In genomic region chr15:91163454-91163853, GRCm38 (mm10) we compare ENCODE assay signal across 32 mouse cellular contexts. TPM values are rescaled to one million over a fixed set of nuclear protein-coding genes. Genes with fewer than 3 reads are reported as not detected.
"Had no signal": no experiment of that assay in that cellular context is flagged by ENCODE, and none has a peak within 500 bp of the region (broad histone marks: within the 10 kb centered on the region; RNA-seq: fewer than 3 reads in every experiment).

No protein-coding gene starts in this region.

- H3K4me1 ChIP-seq: embryonic facial prominence, embryonic 12.5 days; embryonic facial prominence, embryonic 13.5 days; embryonic facial prominence, embryonic 15.5 days; forebrain, embryonic 15.5 days; heart, embryonic 10.5 days had no signal

- H3K27ac ChIP-seq: embryonic facial prominence, embryonic 10.5 days; embryonic facial prominence, embryonic 12.5 days; embryonic facial prominence, embryonic 13.5 days; embryonic facial prominence, embryonic 15.5 days; forebrain, embryonic 10.5 days; forebrain, embryonic 12.5 days; forebrain, embryonic 13.5 days; forebrain, embryonic 15.5 days; gastrocnemius, adult 2 months; heart, adult 2 months; heart, embryonic 10.5 days had no signal

- H3K4me3 ChIP-seq: embryonic facial prominence, embryonic 10.5 days; embryonic facial prominence, embryonic 12.5 days; embryonic facial prominence, embryonic 13.5 days; embryonic facial prominence, embryonic 15.5 days; erythroblast, embryonic 14.5 days; forebrain, embryonic 10.5 days; forebrain, embryonic 12.5 days; forebrain, embryonic 13.5 days; forebrain, embryonic 15.5 days; gastrocnemius, adult 2 months; heart, adult 2 months; heart, embryonic 10.5 days had no signal

- DNase-seq: cerebellum, adult 8-10 months; cerebellum, adult 9-10 months; cerebellum, adult 9-11 months; cerebellum, postnatal 10 days; cerebellum, postnatal 14 days; cerebellum, postnatal 25 days; cerebellum, postnatal 36 days; embryo, embryonic 11 days; forebrain, postnatal 0 days; gastrocnemius, adult 2 months; gastrocnemius, postnatal 10 days; gastrocnemius, postnatal 14 days; gastrocnemius, postnatal 25 days; gastrocnemius, postnatal 36 days; heart, adult 11 months; heart, adult 18-20 months; heart, adult 2 months had no signal

- ATAC-seq: forebrain, embryonic 13.5 days; forebrain, embryonic 14.5 days; forebrain, embryonic 15.5 days; forebrain, embryonic 16.5 days; forebrain, postnatal 0 days had no signal

RNA-seq across cellular contexts. Expression of gene Abcd2, which starts 28.1 kb away (rescaled TPM):
- polyA plus RNA-seq: erythroblast, embryonic 14.5 days had no signal

RNA-seq across cellular contexts. Expression of gene CN725425, which starts 35.8 kb away (rescaled TPM):
- polyA plus RNA-seq: embryonic facial prominence, embryonic 10.5 days; embryonic facial prominence, embryonic 11.5 days; embryonic facial prominence, embryonic 12.5 days; embryonic facial prominence, embryonic 13.5 days; embryonic facial prominence, embryonic 14.5 days; embryonic facial prominence, embryonic 15.5 days; erythroblast, embryonic 14.5 days; forebrain, embryonic 10.5 days; forebrain, embryonic 12.5 days; forebrain, embryonic 13.5 days; forebrain, embryonic 14.5 days; forebrain, embryonic 15.5 days; forebrain, embryonic 16.5 days; gonadal fat pad, adult 2 months had no signal
